Mouse (Mus musculus) heart, embryonic 14.5 days (tissue): ENCODE data around the gene Ubr7. TPM values are rescaled to one million over a fixed set of nuclear protein-coding genes. Genes with fewer than 3 reads are reported as not detected.

ENCODE experiments used
- ATAC-seq: fragments of 200-750 bp; cut with Nextera tagmentation; 2 replicates; pipeline ENCODE4 v1.8.0; 2017; ENCODE audit warnings: low read depth, moderate TSS enrichment; ENCODE audit not compliant: insufficient number of reproducible peaks, insufficient read depth, low FRiP score
- H3K27ac ChIP-seq, 2 experiments: fragments of 200-500 bp in 1 of 2; fragments of 300-500 bp in 1 of 2; sonication (generic) in 1 of 2; replicated peaks in 1 of 2; 2 replicates each; pipeline ENCODE4 v1.5.1; 2012 to 2014; ENCODE audit warnings: low read depth in 2 of 2, low read length in 2 of 2, control low read depth in 1 of 2, mild to moderate bottlenecking in 1 of 2, mixed read lengths in 1 of 2; ENCODE audit not compliant: control insufficient read depth in 1 of 2, insufficient read depth in 1 of 2
- H3K27me3 ChIP-seq: fragments of 300-500 bp; sonication (generic); 2 replicates; pipeline ENCODE4 v1.6.1; 2014; ENCODE audit warnings: mild to moderate bottlenecking, low read length, control low read depth; ENCODE audit not compliant: control insufficient read depth, insufficient read depth
- H3K36me3 ChIP-seq: fragments of 300-500 bp; sonication (generic); 2 replicates; pipeline ENCODE4 v1.6.1; 2014; ENCODE audit warnings: mild to moderate bottlenecking, control low read depth, low read length, mixed read lengths; ENCODE audit not compliant: control insufficient read depth, insufficient read depth
- H3K4me1 ChIP-seq, 2 experiments: fragments of 200-500 bp in 1 of 2; fragments of 300-500 bp in 1 of 2; sonication (generic) in 1 of 2; 2 replicates each; pipeline ENCODE4 v1.6.1; 2012 to 2014; ENCODE audit warnings: low read length in 2 of 2, control low read depth in 1 of 2, mixed read lengths in 1 of 2; ENCODE audit not compliant: control insufficient read depth in 2 of 2, insufficient read depth in 2 of 2
- H3K4me2 ChIP-seq: fragments of 300-500 bp; sonication (generic); 2 replicates; pipeline ENCODE4 v1.6.1; 2014; ENCODE audit warnings: mild to moderate bottlenecking, low read length
- H3K4me3 ChIP-seq, 2 experiments: fragments of 200-500 bp in 1 of 2; fragments of 300-500 bp in 1 of 2; sonication (generic) in 1 of 2; 2 replicates each; pipeline ENCODE4 v1.5.1; 2012 to 2014; ENCODE audit warnings: low read length in 2 of 2, mild to moderate bottlenecking in 2 of 2, control low read depth in 1 of 2, low read depth in 1 of 2, moderate library complexity in 1 of 2; ENCODE audit not compliant: control insufficient read depth in 1 of 2, insufficient read depth in 1 of 2
- H3K9ac ChIP-seq: fragments of 300-500 bp; sonication (generic); 2 replicates; pipeline ENCODE4 v1.6.1; 2014; ENCODE audit warnings: mild to moderate bottlenecking, low read length
- H3K9me3 ChIP-seq: fragments of 300-500 bp; sonication (generic); 2 replicates; pipeline ENCODE4 v1.6.1; 2016; ENCODE audit warnings: low read length, control low read depth; ENCODE audit not compliant: control insufficient read depth
- WGBS: fragments of 180-500 bp; shearing (Covaris S2); extraction: QIAGEN DNeasy Blood & Tissue Kit; methylation state at CpG from one replicate; pipeline ENCODE4 v1.1.7; 2014; 5-methylcytosine and 5-hydroxymethylcytosine counted together
- polyA plus RNA-seq: library from polyadenylated mRNA; unstranded; fragments of >200 nt; fragmentation: Nextera tagmentation; extraction: Ambion mirVana; gene quantifications from 2 replicates; pipeline ENCODE4 v1.2.1, GENCODE M21; 2014

Gene Ubr7
- polyA plus RNA-seq, 1 experiment from 2014 or later = 35.0 TPM

DNA sequence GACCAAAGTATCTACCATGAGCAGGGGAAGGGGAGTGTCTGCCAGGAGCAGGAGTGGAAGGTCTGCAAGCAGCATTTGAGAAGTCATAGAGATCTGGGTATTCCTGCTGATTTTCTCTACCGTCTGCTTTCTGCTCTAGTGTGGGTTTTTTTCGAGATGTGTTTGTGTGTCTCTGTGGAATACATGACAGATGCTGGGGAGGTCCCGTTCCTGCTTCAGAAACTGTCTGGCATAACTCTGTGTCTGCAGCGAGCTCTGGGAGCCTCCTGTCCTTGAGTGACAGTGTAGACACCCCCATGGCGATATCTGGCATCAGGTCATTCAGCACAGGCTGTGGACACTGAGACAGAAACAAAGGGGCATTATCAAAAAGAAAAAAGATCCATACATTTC, 27.8 kb downstream of the Ubr7 start:
- H3K27ac ChIP-seq = no peak overlapping the region
- H3K4me3 ChIP-seq = no peak overlapping the region
- H3K27me3 ChIP-seq = no peaks in the 10 kb centered on the region
- H3K9me3 ChIP-seq = no peaks in the 10 kb centered on the region
- peaks cover 93% of the 10 kb centered on the region for H3K36me3 ChIP-seq
- 75% methylated on average over 5 of the region's 5 CpGs for WGBS
- no peak overlapping the region for H3K9ac ChIP-seq
- no peaks in the 10 kb centered on the region; a peak in 1 of 4 replicates for H3K4me1 ChIP-seq
- H3K4me2 ChIP-seq = no peak overlapping the region
- no peak for ATAC-seq

GRCm38 (mm10) chr12:102787927-102788326, 30.2 kb downstream of the Ubr7 start:
- WGBS = 82% methylated on average over 7 of the region's 7 CpGs
- H3K9ac ChIP-seq = no peak overlapping the region
- H3K4me2 ChIP-seq = no peak overlapping the region
- H3K36me3 ChIP-seq = peaks cover 96% of the 10 kb centered on the region
- H3K4me1 ChIP-seq = no peaks in the 10 kb centered on the region
- no peaks in the 10 kb centered on the region for H3K27me3 ChIP-seq
- no peak overlapping the region for H3K4me3 ChIP-seq
- H3K27ac ChIP-seq = no peak overlapping the region
- H3K9me3 ChIP-seq = no peaks in the 10 kb centered on the region
- no peak for ATAC-seq

GRCm38 (mm10) chr12:102799528-102799927, 41.8 kb downstream of the Ubr7 start:
- Histone ChIP-seq H3K9ac (no peak overlapping the region), H3K4me2 (no peak overlapping the region), H3K9me3 (no peaks in the 10 kb centered on the region), H3K36me3 (peaks cover 35% of the 10 kb centered on the region), H3K4me1 (no peaks in the 10 kb centered on the region), H3K27ac (no peak overlapping the region), H3K27me3 (no peaks in the 10 kb centered on the region), H3K4me3 (no peak overlapping the region)
- 93% methylated on average over 2 of the region's 2 CpGs for WGBS
- ATAC-seq = no peak

GRCm38 (mm10) chr12:102814858-102815257, 57.1 kb downstream of the Ubr7 start:
- H3K9me3 ChIP-seq = no peaks in the 10 kb centered on the region
- H3K27ac ChIP-seq = no peak overlapping the region
- no peak for ATAC-seq
- WGBS = 80% methylated on average over 1 of the region's 1 CpGs
- H3K4me1 ChIP-seq = no peaks in the 10 kb centered on the region; a peak in 1 of 4 replicates
- no peak overlapping the region for H3K4me2 ChIP-seq
- H3K36me3 ChIP-seq = peaks cover 37% of the 10 kb centered on the region
- H3K9ac ChIP-seq = no peak overlapping the region
- no peak overlapping the region for H3K4me3 ChIP-seq
- H3K27me3 ChIP-seq = no peaks in the 10 kb centered on the region

DNA sequence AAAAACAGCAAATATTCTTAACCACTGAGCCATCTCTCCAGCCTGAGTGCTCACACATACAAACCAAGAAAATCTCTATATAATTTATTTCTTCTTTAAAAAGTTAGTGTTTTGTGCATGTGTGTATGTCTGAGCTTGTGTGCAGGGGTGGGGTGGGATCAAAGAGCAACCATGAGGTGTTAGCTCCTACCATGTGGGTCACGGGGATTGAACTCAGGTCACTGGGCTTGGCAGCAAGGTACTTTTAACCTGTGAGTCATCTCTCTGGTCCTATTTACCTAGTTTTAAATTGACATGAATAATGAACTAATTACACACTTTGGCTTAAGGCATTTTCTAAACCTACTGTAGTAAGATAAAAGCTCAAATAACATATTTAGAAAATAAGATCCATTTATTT, 68.6 kb downstream of the Ubr7 start:
- Histone ChIP-seq H3K27ac (no peak overlapping the region), H3K9me3 (no peaks in the 10 kb centered on the region), H3K9ac (no peak overlapping the region), H3K4me1 (no peaks in the 10 kb centered on the region), H3K36me3 (no peaks in the 10 kb centered on the region; the same call in 1 of the 2 replicates), H3K4me2 (no peak overlapping the region), H3K4me3 (no peak overlapping the region), H3K27me3 (no peaks in the 10 kb centered on the region)
- WGBS = 92% methylated on average over 1 of the region's 1 CpGs
- no peak for ATAC-seq

DNA sequence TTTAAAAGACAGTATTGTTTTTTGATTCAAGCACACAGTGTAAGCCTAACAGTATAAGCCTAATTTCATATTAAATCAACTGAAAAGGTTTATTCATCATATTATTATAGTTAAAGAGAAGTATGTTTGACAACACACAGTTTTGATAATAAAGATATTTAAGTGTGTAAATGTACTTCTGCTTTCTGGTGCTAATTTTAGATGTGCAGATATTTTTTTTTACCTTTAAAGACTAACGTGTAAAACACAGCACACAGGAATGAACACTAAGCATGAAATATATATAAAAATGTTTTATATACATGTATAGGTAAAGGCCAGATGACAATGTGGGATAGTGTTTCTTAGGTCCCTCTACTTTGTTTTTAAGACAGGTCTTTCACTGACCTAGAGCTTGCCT, 69.4 kb downstream of the Ubr7 start:
- Histone ChIP-seq H3K9me3 (no peaks in the 10 kb centered on the region), H3K4me1 (no peaks in the 10 kb centered on the region), H3K27ac (no peak overlapping the region), H3K27me3 (no peaks in the 10 kb centered on the region), H3K4me2 (no peak overlapping the region), H3K36me3 (no peaks in the 10 kb centered on the region; the same call in 1 of the 2 replicates), H3K9ac (no peak overlapping the region), H3K4me3 (no peak overlapping the region)
- 68% methylated on average over 1 of the region's 1 CpGs for WGBS
- ATAC-seq = no peak

Other genes starting within 250 kb of the Ubr7 start
- 0.30 and 0.34 TPM in 2 replicates for gene Chga, start 203.0 kb upstream of the Ubr7 start, polyA plus RNA-seq
- gene Itpk1, start 53.0 kb upstream of the Ubr7 start, polyA plus RNA-seq = 3.7 and 4.2 TPM in 2 replicates
- 14.3 and 17.2 TPM in 2 replicates for gene Moap1, start 14.3 kb upstream of the Ubr7 start, polyA plus RNA-seq
- 7.6 TPM in 2 replicates for gene Tmem251, start 14.2 kb upstream of the Ubr7 start, polyA plus RNA-seq
- gene Gm28051, start 202 bp upstream of the Ubr7 start, polyA plus RNA-seq = not detected in 2 replicates
- 22.9 and 26.5 TPM in 2 replicates for gene Gon7, start 164 bp upstream of the Ubr7 start, polyA plus RNA-seq
- gene Gm20604, start 705 bp downstream of the Ubr7 start, polyA plus RNA-seq = 16.8 and 17.3 TPM in 2 replicates
- 16.0 and 16.4 TPM in 2 replicates for gene Btbd7, start 120.5 kb downstream of the Ubr7 start, polyA plus RNA-seq
- not detected in 2 replicates for gene Cox8c, start 141.3 kb downstream of the Ubr7 start, polyA plus RNA-seq
- 0.07 and 0.34 TPM in 2 replicates for gene Unc79, start 190.9 kb downstream of the Ubr7 start, polyA plus RNA-seq